Mouse (Mus musculus) heart, postnatal 4 days (tissue): ENCODE measurements around the gene CN725425. TPM values are rescaled to one million over a fixed set of nuclear protein-coding genes. Genes with fewer than 3 reads are reported as not detected.

Experiments
- DNase-seq: peaks from one replicate; pipeline ENCODE4 v3.0.0; 2021
- total RNA-seq, 2 experiments: library from RNA; stranded (reverse); gene quantifications; 2 replicates each; pipeline ENCODE4 v1.2.3; 2021

The CN725425 gene
- total RNA-seq, 2 experiments from 2014 or later, result not detected

GRCm38 (mm10) chr15:91237294-91237693 lies 38.0 kb downstream of the CN725425 start:
- DNase-seq, result no peak

GRCm38 (mm10) chr15:91240683-91241335 lies 41.5 kb downstream of the CN725425 start:
- no peak for DNase-seq

- peak; percentile 7 for DNase-seq
Observed at GRCm38 (mm10) chr15:91250815-91251214, 51.5 kb downstream of the CN725425 start.

GRCm38 (mm10) chr15:91251544-91252408 lies 52.5 kb downstream of the CN725425 start:
- no peak for DNase-seq

GRCm38 (mm10) chr15:91252956-91253355 lies 53.7 kb downstream of the CN725425 start:
- no peak for DNase-seq

- no peak for DNase-seq
Observed at GRCm38 (mm10) chr15:91255308-91255707, 56.0 kb downstream of the CN725425 start.

GRCm38 (mm10) chr15:91257140-91257539 lies 57.8 kb downstream of the CN725425 start:
- DNase-seq, result no peak

GRCm38 (mm10) chr15:91260578-91260977 lies 61.3 kb downstream of the CN725425 start:
- no peak for DNase-seq

GRCm38 (mm10) chr15:91263926-91264325 lies 64.6 kb downstream of the CN725425 start:
- no peak for DNase-seq

- no peak for DNase-seq
Observed at GRCm38 (mm10) chr15:91268532-91268931, 69.2 kb downstream of the CN725425 start.

- no peak for DNase-seq
Observed at GRCm38 (mm10) chr15:91275961-91276360, 76.7 kb downstream of the CN725425 start.

- no peak for DNase-seq
Observed at GRCm38 (mm10) chr15:91279571-91279970, 80.3 kb downstream of the CN725425 start.

GRCm38 (mm10) chr15:91281521-91281920 lies 82.2 kb downstream of the CN725425 start:
- DNase-seq, result no peak

- no peak for DNase-seq
Observed at GRCm38 (mm10) chr15:91282822-91283221, 83.5 kb downstream of the CN725425 start.

- DNase-seq, result no peak
Observed at GRCm38 (mm10) chr15:91283418-91283817, 84.1 kb downstream of the CN725425 start.

- no peak for DNase-seq
Observed at GRCm38 (mm10) chr15:91299319-91299835, 100.1 kb downstream of the CN725425 start.

- peak; percentile 94 for DNase-seq
Observed at GRCm38 (mm10) chr15:91301366-91301765, 102.1 kb downstream of the CN725425 start.

- DNase-seq, result peak; percentile 46
Observed at GRCm38 (mm10) chr15:91304296-91304852, 105.1 kb downstream of the CN725425 start.

Other genes with a start within 250 kb of the CN725425 start
- gene Kif21a, start 149.5 kb upstream of the CN725425 start, total RNA-seq, result 1 to 10 TPM; 7.3 to 8.0 TPM
- 1 to 10 TPM; 1.2 to 1.4 TPM for gene Abcd2, start 7.7 kb upstream of the CN725425 start, total RNA-seq